Mouse (Mus musculus): ENCODE results near the gene Rarb.

GRCm38 (mm10) chr14:16752648-16753047 is 66.3 kb downstream of the Rarb start:
- TF ChIP-seq CTCF (IDR thresholded peaks at IDR 0.05; ENCODE audit: low read depth) (no peak), EP300 (IDR thresholded peaks at IDR 0.05; ENCODE audit: low read depth) (no peak)
